9 mouse cellular contexts compared by ENCODE assay signal in genomic region chr14:33673350-33674087, GRCm38 (mm10).
A peak's percentile ranks its signal among the peaks of the same experiment; 100 is the strongest.
DNase-seq lines count a peak whose midpoint lies in the region; ATAC-seq and TF ChIP-seq lines count a peak whose summit lies in the region.
"Had no signal": no experiment of that assay in that cellular context is flagged by ENCODE, and none has a peak within 500 bp of the region (broad histone marks: within the 10 kb centered on the region; RNA-seq: fewer than 3 reads in every experiment).

No protein-coding gene starts in this region.

- no peaks in the 10 kb centered on the region for H3K4me1 ChIP-seq in midbrain, postnatal 0 days (ENCODE audit: insufficient read depth, low read length)
- H3K4me1 ChIP-seq in midbrain, embryonic 10.5 days, result no peaks in the 10 kb centered on the region
- no peaks in the 10 kb centered on the region for H3K4me1 ChIP-seq in lung, postnatal 0 days (ENCODE audit: insufficient read depth, low read depth, low read length)
- H3K4me1 ChIP-seq: lung, embryonic 15.5 days had no signal

- H3K9ac ChIP-seq in midbrain, postnatal 0 days (replicated peaks; ENCODE audit: low read length, poor library complexity, severe bottlenecking), result no peak overlapping the region
- no peak overlapping the region for H3K9ac ChIP-seq in lung, postnatal 0 days (replicated peaks; ENCODE audit: low read depth)
- H3K9ac ChIP-seq: lung, embryonic 15.5 days had no signal

- 79% methylated on average over 5 of the region's 5 CpGs for WGBS in midbrain, postnatal 0 days
- WGBS in midbrain, embryonic 10.5 days, result 81% methylated on average over 5 of the region's 5 CpGs
- WGBS in lung, postnatal 0 days, result 74% methylated on average over 5 of the region's 5 CpGs

- ATAC-seq in midbrain, postnatal 0 days (ENCODE audit: low FRiP score), result peak; percentile 31; the same call in 1 of the 2 replicates
- no peak for ATAC-seq in lung, postnatal 0 days

- DNase-seq in midbrain, postnatal 0 days (ENCODE audit: low spot score), result peak; percentile 74
- no peak for DNase-seq in midbrain, embryonic 10.5 days (ENCODE audit: low spot score)
- DNase-seq in adrenal gland, postnatal 10 days, result peak; percentile 66
- DNase-seq in embryo, embryonic 11 days, result peak; percentile 51
- peak; percentile 68 for DNase-seq in kidney, postnatal 14 days
- peak; percentile 54 for DNase-seq in lung, postnatal 0 days (ENCODE audit: low spot score)
- DNase-seq in spleen, adult 18-20 months, result no peak

- no peaks in the 10 kb centered on the region for H3K9me3 ChIP-seq in midbrain, postnatal 0 days (ENCODE audit: low read length)
- no peaks in the 10 kb centered on the region for H3K9me3 ChIP-seq in midbrain, embryonic 10.5 days (replicated peaks)
- H3K9me3 ChIP-seq in lung, postnatal 0 days (ENCODE audit: low read length), result no peaks in the 10 kb centered on the region
- H3K9me3 ChIP-seq: lung, embryonic 15.5 days had no signal

- no peak overlapping the region for H3K4me2 ChIP-seq in midbrain, postnatal 0 days (ENCODE audit: low read depth, low read length, poor library complexity, severe bottlenecking)
- H3K4me2 ChIP-seq in lung, postnatal 0 days (replicated peaks; ENCODE audit: low read depth, low read length), result no peak overlapping the region
- H3K4me2 ChIP-seq: lung, embryonic 15.5 days had no signal

- TF ChIP-seq CTCF in midbrain, postnatal 0 days (IDR thresholded peaks at IDR 0.05), result peak; percentile 90
- peak; percentile 83 for TF ChIP-seq CTCF in lung, postnatal 0 days (IDR thresholded peaks at IDR 0.05)

- H3K36me3 ChIP-seq in midbrain, postnatal 0 days (ENCODE audit: insufficient read depth, low read length), result no peaks in the 10 kb centered on the region
- H3K36me3 ChIP-seq in midbrain, embryonic 10.5 days, result no peaks in the 10 kb centered on the region
- H3K36me3 ChIP-seq in lung, postnatal 0 days (ENCODE audit: insufficient read depth, low read length), result no peaks in the 10 kb centered on the region
- H3K36me3 ChIP-seq: lung, embryonic 15.5 days had no signal

- no peak overlapping the region for H3K27ac ChIP-seq in midbrain, postnatal 0 days (ENCODE audit: low read depth, low read length)
- H3K27ac ChIP-seq in midbrain, embryonic 10.5 days (replicated peaks), result no peak overlapping the region
- no peak overlapping the region for H3K27ac ChIP-seq in lung, postnatal 0 days (ENCODE audit: low read length)
- H3K27ac ChIP-seq: lung, embryonic 15.5 days had no signal

- no peaks in the 10 kb centered on the region for H3K27me3 ChIP-seq in midbrain, postnatal 0 days (ENCODE audit: insufficient read depth, low read length)
- no peaks in the 10 kb centered on the region for H3K27me3 ChIP-seq in midbrain, embryonic 10.5 days (ENCODE audit: low read depth, poor library complexity, severe bottlenecking)
- H3K27me3 ChIP-seq in lung, postnatal 0 days (replicated peaks; ENCODE audit: insufficient read depth, low read length), result no peaks in the 10 kb centered on the region

- no peak overlapping the region for H3K4me3 ChIP-seq in midbrain, postnatal 0 days (ENCODE audit: low read depth, low read length)
- H3K4me3 ChIP-seq in midbrain, embryonic 10.5 days, result no peak overlapping the region
- no peak overlapping the region for H3K4me3 ChIP-seq in lung, postnatal 0 days (ENCODE audit: low read depth, low read length)
- H3K4me3 ChIP-seq: erythroblast, embryonic 14.5 days; lung, embryonic 15.5 days had no signal

- no peak for TF ChIP-seq EP300 in lung, postnatal 0 days (IDR thresholded peaks at IDR 0.05)

Comparison
In these comparisons a context has a peak if more than half of its experiments do, and no peak if none do; other contexts are left out.
1. DNase-seq: peak in midbrain, postnatal 0 days (single experiment), adrenal gland, postnatal 10 days (single experiment), embryo, embryonic 11 days (single experiment), kidney, postnatal 14 days (single experiment) and lung, postnatal 0 days (single experiment); none in midbrain, embryonic 10.5 days (single experiment) and spleen, adult 18-20 months (0 of 2).